Mouse (Mus musculus) cortical plate, adult 2 months (tissue): ENCODE results near the gene Cd59a. TPM values are rescaled to one million over a fixed set of nuclear protein-coding genes. Genes with fewer than 3 reads are reported as not detected.
A peak's percentile ranks its signal among the peaks of the same experiment; 100 is the strongest.

Experiments used
- H3K27ac ChIP-seq: fragments of 200-500 bp; 2 replicates; pipeline ENCODE4 v1.5.1; 2012; ENCODE audit warnings: low read length, control low read depth, inconsistent platforms; ENCODE audit not compliant: insufficient read depth
- H3K4me1 ChIP-seq: fragments of 200-500 bp; 2 replicates; pipeline ENCODE4 v1.6.1; 2011; ENCODE audit warnings: low read length; ENCODE audit not compliant: control insufficient read depth, insufficient read depth
- H3K4me3 ChIP-seq: fragments of 200-500 bp; 2 replicates; pipeline ENCODE4 v1.5.1; 2011; ENCODE audit warnings: mild to moderate bottlenecking, low read length, control low read depth; ENCODE audit not compliant: insufficient read depth
- CTCF ChIP-seq: fragments of 200-500 bp; IDR thresholded peaks from 2 replicates; pipeline ENCODE4 v1.5.1; 2011; ENCODE audit warnings: mild to moderate bottlenecking, control low read depth, low read length; ENCODE audit not compliant: insufficient read depth; ENCODE audit errors: extremely low read depth
- POLR2A ChIP-seq: fragments of 200-500 bp; IDR thresholded peaks from 2 replicates; pipeline ENCODE4 v1.6.1; 2011; ENCODE audit warnings: mild to moderate bottlenecking, low read length, control low read depth; ENCODE audit not compliant: insufficient read depth; ENCODE audit errors: extremely low read depth
- polyA plus RNA-seq: library from polyadenylated mRNA; depleted of rRNA; stranded (reverse); fragments of >200 nt; gene quantifications from 2 replicates; pipeline ENCODE4 v1.2.3, GENCODE M21; 2012

The Cd59a gene
- polyA plus RNA-seq, 1 experiment = 14.9 TPM

GRCm38 (mm10) chr2:104123540-104123939 lies 27.9 kb downstream of the Cd59a start:
- Histone ChIP-seq H3K27ac (no peak overlapping the region), H3K4me3 (peak overlapping the region; percentile 25; the same call in 1 of the 2 replicates), H3K4me1 (peaks cover 3% of the 10 kb centered on the region; the same call in 1 of the 2 replicates)
- TF ChIP-seq CTCF (no peak), POLR2A (no peak)

GRCm38 (mm10) chr2:104124071-104124470 lies 28.5 kb downstream of the Cd59a start:
- H3K4me1 ChIP-seq = peaks cover 3% of the 10 kb centered on the region; the same call in 1 of the 2 replicates
- TF ChIP-seq CTCF (no peak), POLR2A (no peak)
- H3K27ac ChIP-seq = no peak overlapping the region
- no peak overlapping the region for H3K4me3 ChIP-seq

DNA sequence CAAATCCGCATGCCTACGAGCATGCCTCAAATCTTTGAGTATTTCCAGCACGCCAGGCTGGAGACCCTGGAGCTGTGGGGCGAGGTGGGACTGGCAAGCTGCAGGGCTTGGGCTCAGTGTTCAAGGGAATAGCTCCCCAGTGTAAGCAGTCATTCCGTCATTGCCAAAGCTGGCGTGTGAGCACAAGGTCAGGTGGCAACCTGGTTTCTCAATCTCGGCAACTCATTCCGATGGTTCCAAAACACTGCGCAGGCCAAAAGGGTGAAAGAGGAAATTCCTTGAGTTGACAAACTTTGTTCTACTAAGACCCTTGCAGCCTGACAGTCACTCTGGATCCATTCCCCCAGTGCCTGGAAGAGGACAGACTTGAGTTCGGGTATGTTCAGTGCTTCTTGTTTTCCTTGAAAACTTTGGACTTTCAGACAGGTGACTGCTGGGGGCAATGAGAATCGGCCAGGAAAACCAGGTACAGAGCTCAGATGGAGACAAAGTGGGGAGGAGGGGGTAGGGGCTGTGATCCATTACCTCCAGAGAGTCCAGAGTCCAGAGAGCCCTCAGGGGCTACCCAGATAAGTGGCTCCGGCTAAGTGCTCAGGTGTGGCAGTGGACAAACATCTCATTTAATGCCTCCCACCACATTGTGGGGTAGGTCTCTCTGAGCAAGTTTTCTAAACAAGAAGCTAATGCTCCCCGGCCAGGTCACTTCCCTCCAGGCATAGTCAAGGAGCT lies 33.4 kb downstream of the Cd59a start:
- H3K27ac ChIP-seq = no peak overlapping the region
- no peaks in the 10 kb centered on the region for H3K4me1 ChIP-seq
- no peak overlapping the region for H3K4me3 ChIP-seq
- TF ChIP-seq CTCF (no peak), POLR2A (no peak)

GRCm38 (mm10) chr2:104130165-104130564 lies 34.6 kb downstream of the Cd59a start:
- Histone ChIP-seq H3K4me1 (no peaks in the 10 kb centered on the region), H3K27ac (no peak overlapping the region), H3K4me3 (no peak overlapping the region)
- TF ChIP-seq CTCF = no peak
- TF ChIP-seq POLR2A = no peak

- TF ChIP-seq POLR2A (no peak), CTCF (peak; percentile 21; the same call in 1 of the 2 replicates)
- no peak overlapping the region for H3K27ac ChIP-seq
- no peaks in the 10 kb centered on the region for H3K4me1 ChIP-seq
- H3K4me3 ChIP-seq = no peak overlapping the region
These were observed 35.4 kb downstream of the Cd59a start for GRCm38 (mm10) chr2:104130969-104131368.

DNA sequence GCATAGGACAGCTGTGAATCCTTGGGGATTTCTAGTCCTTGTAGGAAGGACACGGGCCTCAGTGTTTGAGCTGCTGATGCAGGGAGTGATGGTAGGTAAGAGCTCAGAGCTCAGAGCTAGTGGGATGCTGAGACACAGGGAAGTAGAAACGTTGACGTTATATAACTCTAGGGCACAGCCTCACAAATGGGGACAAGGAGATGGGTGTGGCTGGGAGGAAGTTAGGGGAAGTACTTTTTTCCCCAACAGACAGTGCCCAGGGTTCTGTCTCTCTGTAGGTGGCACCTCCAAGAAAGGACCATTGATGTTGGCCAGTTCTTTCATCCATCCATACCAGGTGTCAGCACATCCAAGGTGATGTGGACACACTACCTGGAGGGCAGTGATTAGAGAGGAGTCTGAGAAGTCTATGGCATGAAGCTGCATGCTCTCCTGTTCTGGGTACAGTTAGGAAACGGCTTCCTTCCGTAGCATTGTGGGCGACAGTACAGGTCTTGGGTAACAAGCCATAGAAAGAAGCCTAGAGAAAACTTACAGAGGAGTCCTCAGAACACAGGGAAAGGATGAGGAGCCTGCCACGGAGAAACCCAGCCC lies 36.8 kb downstream of the Cd59a start:
- no peaks in the 10 kb centered on the region for H3K4me1 ChIP-seq
- no peak for TF ChIP-seq CTCF
- TF ChIP-seq POLR2A = no peak

DNA sequence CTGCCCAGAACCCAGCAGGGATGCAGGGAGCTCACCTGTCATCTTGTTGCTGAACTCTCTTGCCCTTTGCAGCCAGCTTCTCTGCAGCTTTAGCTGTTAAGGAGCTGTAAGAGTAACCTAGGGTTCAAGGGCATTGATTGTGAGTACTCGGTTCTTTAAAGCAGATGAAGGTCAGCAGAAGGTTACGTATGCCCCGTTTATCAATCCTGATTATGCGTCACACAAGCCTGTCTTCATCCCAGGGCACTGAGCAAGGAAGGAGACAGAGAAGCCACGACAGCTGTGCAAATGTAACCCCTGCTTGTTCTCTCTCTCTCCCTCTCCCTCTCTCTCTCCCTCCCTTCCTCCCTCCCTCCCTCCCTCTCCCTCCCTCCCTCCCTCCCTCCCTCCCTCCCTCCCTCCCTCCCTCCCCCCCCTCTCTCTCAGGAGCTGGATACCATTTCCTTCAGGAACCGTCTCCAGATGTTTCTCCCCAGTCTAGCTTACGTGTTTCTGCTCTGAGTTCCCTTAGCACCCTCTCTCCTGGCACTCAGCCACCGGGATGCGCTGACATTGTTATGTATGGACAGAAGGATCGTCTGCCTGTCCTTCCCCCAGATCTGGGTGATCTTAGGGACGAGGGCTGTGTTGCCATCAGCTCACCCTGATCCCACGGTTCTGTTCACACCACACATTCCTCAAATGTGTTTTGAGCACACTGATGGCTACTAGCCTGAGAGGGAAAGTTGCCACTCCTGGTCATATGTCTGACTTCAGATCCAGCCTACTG lies 37.6 kb downstream of the Cd59a start:
- H3K4me3 ChIP-seq = no peak overlapping the region
- no peak for TF ChIP-seq CTCF
- no peak for TF ChIP-seq POLR2A
- H3K4me1 ChIP-seq = no peaks in the 10 kb centered on the region
- no peak overlapping the region for H3K27ac ChIP-seq

More for the DNA sequence above, 36.8 kb downstream of the Cd59a start:
- Histone ChIP-seq H3K4me3 (no peak overlapping the region), H3K27ac (no peak overlapping the region)

GRCm38 (mm10) chr2:104134150-104135056 lies 38.8 kb downstream of the Cd59a start:
- no peaks in the 10 kb centered on the region for H3K4me1 ChIP-seq
- H3K4me3 ChIP-seq = no peak overlapping the region
- H3K27ac ChIP-seq = no peak overlapping the region
- TF ChIP-seq POLR2A (no peak), CTCF (peak; percentile 97)

DNA sequence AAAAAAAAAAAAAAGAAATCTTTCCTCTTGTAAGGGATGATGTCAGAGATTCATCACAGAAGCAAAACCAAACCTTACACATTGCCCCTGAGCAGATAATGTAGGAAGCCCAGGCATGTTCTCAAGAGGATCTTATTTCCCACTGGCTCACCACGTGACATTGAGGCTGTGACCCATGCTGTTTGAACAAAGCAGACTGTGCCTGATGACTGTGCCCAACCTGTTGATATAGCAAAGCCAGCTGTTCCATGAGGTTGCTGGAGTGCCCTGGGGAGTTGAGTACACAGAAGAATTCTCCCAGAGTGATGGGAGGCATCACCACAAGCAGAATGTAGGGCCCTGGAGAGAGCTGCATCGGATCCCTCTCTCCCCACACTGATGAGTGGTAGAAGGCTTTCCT lies 40.3 kb downstream of the Cd59a start:
- TF ChIP-seq POLR2A (no peak), CTCF (no peak)
- H3K4me1 ChIP-seq = no peaks in the 10 kb centered on the region
- no peak overlapping the region for H3K4me3 ChIP-seq
- no peak overlapping the region for H3K27ac ChIP-seq
